Mouse (Mus musculus) CD4-positive, CD25-positive, alpha-beta regulatory T cell, adult 4 months (primary cell): ENCODE data around the gene Olfr1457. TPM values are rescaled to one million over a fixed set of nuclear protein-coding genes. Genes with fewer than 3 reads are reported as not detected.

ENCODE experiments used
- ATAC-seq: one replicate; pipeline ENCODE4 v1.8.0; 2017
- polyA plus RNA-seq, 2 experiments: library from polyadenylated mRNA; unstranded; fragments of 100-300 nt; shearing (Covaris generic); gene quantifications; one replicate each; pipeline ENCODE4 v1.2.1; 2017

The Olfr1457 gene
- polyA plus RNA-seq, result not detected

GRCm38 (mm10) chr19:13097791-13098190 lies at the start of gene Olfr1457:
TSS of gene Olfr1457 (minus strand) at chr19:13097891.
- no peak for ATAC-seq

- ATAC-seq, result no peak
Observed at GRCm38 (mm10) chr19:13106675-13107074, 9.0 kb upstream of the Olfr1457 start, which contains the start of gene Olfr1458. TSS of gene Olfr1458 (minus strand) at chr19:13106775.

GRCm38 (mm10) chr19:13093908-13094307 lies 3.8 kb downstream of the Olfr1457 start:
- ATAC-seq, result no peak

- no peak for ATAC-seq
Observed at GRCm38 (mm10) chr19:13060310-13060709, 37.4 kb downstream of the Olfr1457 start, which contains the start of gene Olfr1454. TSS of gene Olfr1454 (plus strand) at chr19:13060610.

Other genes with a start within 250 kb of the Olfr1457 start
- under 1 TPM; 0.33 to 0.44 TPM for gene Olfr1444, start 240.6 kb downstream of the Olfr1457 start, polyA plus RNA-seq
- not detected for gene Olfr1445, start 214.0 kb downstream of the Olfr1457 start, polyA plus RNA-seq
- not detected for gene Olfr1446, start 204.4 kb downstream of the Olfr1457 start, polyA plus RNA-seq
- not detected for gene Olfr1447, start 194.1 kb downstream of the Olfr1457 start, polyA plus RNA-seq
- gene Olfr1448, start 173.5 kb downstream of the Olfr1457 start, polyA plus RNA-seq, result not detected
- not detected for gene Olfr1449, start 167.1 kb downstream of the Olfr1457 start, polyA plus RNA-seq
- gene Olfr1450, start 147.6 kb downstream of the Olfr1457 start, polyA plus RNA-seq, result not detected
- under 1 TPM in 1 of 2 experiments, not detected in 1; 0.44 TPM for gene Olfr1451, start 102.9 kb downstream of the Olfr1457 start, polyA plus RNA-seq
- not detected for gene Olfr1453, start 69.6 kb downstream of the Olfr1457 start, polyA plus RNA-seq
- not detected for gene Olfr1454, start 37.3 kb downstream of the Olfr1457 start, polyA plus RNA-seq
- gene Olfr1458, start 8.9 kb upstream of the Olfr1457 start, polyA plus RNA-seq, result not detected
- under 1 TPM in 1 of 2 experiments, not detected in 1; 0.05 TPM for gene Olfr1459, start 51.7 kb upstream of the Olfr1457 start, polyA plus RNA-seq
- gene Olfr1461, start 65.1 kb upstream of the Olfr1457 start, polyA plus RNA-seq, result not detected
- not detected for gene Olfr1462, start 87.8 kb upstream of the Olfr1457 start, polyA plus RNA-seq
- not detected for gene Olfr1463, start 133.4 kb upstream of the Olfr1457 start, polyA plus RNA-seq
- gene Olfr1465, start 217.7 kb upstream of the Olfr1457 start, polyA plus RNA-seq, result not detected
- gene Olfr1466, start 241.0 kb upstream of the Olfr1457 start, polyA plus RNA-seq, result not detected